Mouse (Mus musculus) skeletal muscle tissue, postnatal 0 days (tissue): ENCODE data around the gene Vmn2r76. TPM values are rescaled to one million over a fixed set of nuclear protein-coding genes. Genes with fewer than 3 reads are reported as not detected.

Source experiments
- polyA plus RNA-seq: library from polyadenylated mRNA; unstranded; fragments of >200 nt; fragmentation: Nextera tagmentation; extraction: Ambion mirVana; gene quantifications from 2 replicates; pipeline ENCODE4 v1.2.1, GENCODE M21; 2015

The Vmn2r76 gene
- polyA plus RNA-seq = not detected in 2 replicates

GRCm38 (mm10) chr7:86246208-86246607 lies at the start of gene Vmn2r76:
Vmn2r76 (minus strand) TSS chr7:86246308.

GRCm38 (mm10) chr7:86277072-86277471 lies 31.0 kb upstream of the Vmn2r76 start, which contains the start of gene Olfr310:
Olfr310 (minus strand) TSS chr7:86277172.

GRCm38 (mm10) chr7:86171678-86172077 lies 74.4 kb downstream of the Vmn2r76 start, which contains the start of gene Vmn2r75:
Vmn2r75 (minus strand) TSS chr7:86171778.

Other genes starting within 250 kb of the Vmn2r76 start
- not detected in 2 replicates for gene Vmn2r75, start 74.5 kb downstream of the Vmn2r76 start, polyA plus RNA-seq
- gene Olfr310, start 30.9 kb upstream of the Vmn2r76 start, polyA plus RNA-seq = not detected in 2 replicates
- gene Olfr309, start 67.4 kb upstream of the Vmn2r76 start, polyA plus RNA-seq = not detected in 2 replicates
- gene Olfr308, start 79.3 kb upstream of the Vmn2r76 start, polyA plus RNA-seq = not detected in 2 replicates
- not detected in 2 replicates for gene Olfr307, start 91.3 kb upstream of the Vmn2r76 start, polyA plus RNA-seq
- not detected in 2 replicates for gene Olfr305, start 120.6 kb upstream of the Vmn2r76 start, polyA plus RNA-seq
- not detected in 2 replicates for gene Olfr304, start 140.3 kb upstream of the Vmn2r76 start, polyA plus RNA-seq
- gene Olfr303, start 151.5 kb upstream of the Vmn2r76 start, polyA plus RNA-seq = not detected in 2 replicates
- gene Olfr301, start 157.5 kb upstream of the Vmn2r76 start, polyA plus RNA-seq = not detected in 2 replicates
- gene Olfr299, start 213.6 kb upstream of the Vmn2r76 start, polyA plus RNA-seq = not detected in 2 replicates
- not detected in 2 replicates for gene Olfr298, start 246.2 kb upstream of the Vmn2r76 start, polyA plus RNA-seq